Mouse (Mus musculus): Measurements from ENCODE around the gene Ptprr. TPM values are rescaled to one million over a fixed set of nuclear protein-coding genes. Genes with fewer than 3 reads are reported as not detected.

Gene Ptprr
- total RNA-seq, 2 experiments from 2014 or later: not detected

- no peak for ATAC-seq (replicated peaks; ENCODE audit: low FRiP score, low TSS enrichment, poor library complexity, severe bottlenecking)
Observed at GRCm38 (mm10) chr10:116301258-116301657, 283.2 kb downstream of the Ptprr start.

GRCm38 (mm10) chr10:116304355-116304754 lies 286.3 kb downstream of the Ptprr start:
- ATAC-seq (replicated peaks; ENCODE audit: low FRiP score, low TSS enrichment, poor library complexity, severe bottlenecking): no peak

- no peak for ATAC-seq (replicated peaks; ENCODE audit: low FRiP score, low TSS enrichment, poor library complexity, severe bottlenecking)
Observed at GRCm38 (mm10) chr10:116309460-116309859, 291.4 kb downstream of the Ptprr start.

- no peak for ATAC-seq (replicated peaks; ENCODE audit: low FRiP score, low TSS enrichment, poor library complexity, severe bottlenecking)
Observed at GRCm38 (mm10) chr10:116310516-116311210, 292.6 kb downstream of the Ptprr start.

- ATAC-seq (replicated peaks; ENCODE audit: low FRiP score, low TSS enrichment, poor library complexity, severe bottlenecking): peak; percentile 89
Observed at GRCm38 (mm10) chr10:116319246-116319645, 301.2 kb downstream of the Ptprr start.

Other genes starting within 250 kb of the Ptprr start
- 50.8 and 55.7 TPM in 2 replicates for gene Tspan8, start 201.4 kb upstream of the Ptprr start, total RNA-seq (2014; fragmentation: Nextera tagmentation)
- gene Tspan8, start 201.4 kb upstream of the Ptprr start, total RNA-seq (2017): 85.7 and 105 TPM in 2 replicates
- not detected in 2 replicates for gene 4933416C03Rik, start 95.7 kb downstream of the Ptprr start, total RNA-seq (2014; fragmentation: Nextera tagmentation)
- gene 4933416C03Rik, start 95.7 kb downstream of the Ptprr start, total RNA-seq (2017): not detected in 2 replicates

All from megakaryocyte-erythroid progenitor cell, adult 5-6 weeks (primary cell).